Mouse (Mus musculus) left cerebral cortex, adult 18-20 months (tissue): Measurements from ENCODE around the gene Dolk. TPM values are rescaled to one million over a fixed set of nuclear protein-coding genes. Genes with fewer than 3 reads are reported as not detected.

Experiments used
- DNase-seq, 2 experiments: peaks; one replicate each; pipeline ENCODE4 v3.0.0; 2021 to 2022; ENCODE audit warnings: low spot score in 2 of 2, mixed read lengths in 1 of 2
- total RNA-seq, 2 experiments: library from RNA; stranded (reverse); gene quantifications; 2 replicates each; pipeline ENCODE4 v1.2.3; 2021

Dolk gene
- total RNA-seq, 2 experiments from 2014 or later, result 19.7 to 22.0 TPM

GRCm38 (mm10) chr2:30252521-30252920, 33.6 kb downstream of the Dolk start:
- DNase-seq, result peak in 1 of 2 experiments; percentile 44

GRCm38 (mm10) chr2:30251417-30252104, 34.6 kb downstream of the Dolk start:
- no peak for DNase-seq

GRCm38 (mm10) chr2:30250166-30251128, 35.7 kb downstream of the Dolk start:
- DNase-seq, result no peak

GRCm38 (mm10) chr2:30249182-30249581, 37.0 kb downstream of the Dolk start:
- peak in 1 of 2 experiments; percentile 39 for DNase-seq

GRCm38 (mm10) chr2:30247681-30248080, 38.5 kb downstream of the Dolk start:
- no peak for DNase-seq

- DNase-seq, result no peak
Observed at GRCm38 (mm10) chr2:30247036-30247435, 39.1 kb downstream of the Dolk start.

- no peak for DNase-seq
Observed at GRCm38 (mm10) chr2:30244595-30245178, 41.4 kb downstream of the Dolk start.

- DNase-seq, result no peak
Observed at GRCm38 (mm10) chr2:30243391-30243790, 42.7 kb downstream of the Dolk start.

GRCm38 (mm10) chr2:30242509-30242908, 43.6 kb downstream of the Dolk start:
- no peak for DNase-seq

GRCm38 (mm10) chr2:30240267-30240666, 45.9 kb downstream of the Dolk start, which contains the start of gene Gm28035:
TSS of gene Gm28035 (plus strand) at chr2:30240567.
- DNase-seq, result no peak

- no peak for DNase-seq
Observed at GRCm38 (mm10) chr2:30239777-30240176, 46.4 kb downstream of the Dolk start.

GRCm38 (mm10) chr2:30238906-30239465, 47.1 kb downstream of the Dolk start:
- no peak for DNase-seq

GRCm38 (mm10) chr2:30237881-30238280, 48.3 kb downstream of the Dolk start:
- peak; percentile 62 to 70 for DNase-seq

- peak; percentile 100 for DNase-seq
Observed at GRCm38 (mm10) chr2:30237199-30237880, 48.8 kb downstream of the Dolk start, which contains the start of gene Lrrc8a. TSS of gene Lrrc8a (plus strand) at chr2:30237715.

GRCm38 (mm10) chr2:30236426-30237198, 49.5 kb downstream of the Dolk start:
- no peak for DNase-seq

GRCm38 (mm10) chr2:30235593-30235992, 50.5 kb downstream of the Dolk start:
- no peak for DNase-seq
